Mouse (Mus musculus): ENCODE data around the gene a. TPM values are rescaled to one million over a fixed set of nuclear protein-coding genes. Genes with fewer than 3 reads are reported as not detected.

a gene
- polyA plus RNA-seq, 1 experiment from 2014 or later, result 5.3 TPM

- Histone ChIP-seq H3K9ac (ENCODE audit: low read depth, low read length) (no peak overlapping the region), H3K4me2 (ENCODE audit: low read depth, low read length) (no peak overlapping the region), H3K4me1 (ENCODE audit: control insufficient read depth, insufficient read depth, low read length) (no peaks in the 10 kb centered on the region), H3K9me3 (ENCODE audit: control insufficient read depth, low read length) (peaks cover 23% of the 10 kb centered on the region), H3K36me3 (ENCODE audit: control insufficient read depth, insufficient read depth, low read length) (peaks cover 12% of the 10 kb centered on the region; the same call in 1 of the 2 replicates), H3K27ac (replicated peaks; ENCODE audit: low read depth, low read length) (no peak overlapping the region), H3K4me3 (ENCODE audit: low read depth, low read length) (no peak overlapping the region), H3K27me3 (replicated peaks; ENCODE audit: control insufficient read depth, insufficient read depth, low read length) (no peaks in the 10 kb centered on the region)
- 95% methylated on average over 2 of the region's 2 CpGs for WGBS
- no peak for ATAC-seq (ENCODE audit: low read depth)
- DNase-seq (ENCODE audit: low spot score), result no peak
Observed at GRCm38 (mm10) chr2:154836537-154836936, 45.3 kb downstream of the a start.

DNA sequence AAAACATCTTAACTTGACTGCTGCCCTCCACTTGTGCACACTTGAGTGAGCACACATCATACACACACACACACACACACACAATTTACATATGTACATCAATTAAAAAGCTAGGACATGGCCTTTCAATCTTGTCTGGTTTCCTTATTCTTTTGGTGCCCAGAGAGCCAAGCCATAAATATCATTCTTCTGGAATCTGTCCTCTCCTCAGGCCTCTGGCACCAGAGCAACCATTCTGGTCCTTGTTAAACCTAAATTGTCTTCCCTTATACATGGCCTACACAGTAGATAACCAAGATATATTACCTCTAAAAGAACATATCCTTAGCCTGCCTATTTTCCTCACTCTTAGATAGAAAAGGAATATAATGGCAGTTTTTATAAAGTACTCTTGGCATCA lies 56.9 kb downstream of the a start:
- H3K9ac ChIP-seq (ENCODE audit: low read depth, low read length), result no peak overlapping the region
- no peaks in the 10 kb centered on the region for H3K9me3 ChIP-seq (ENCODE audit: control insufficient read depth, low read length)
- no peak overlapping the region for H3K4me3 ChIP-seq (ENCODE audit: low read depth, low read length)
- no peak for ATAC-seq (ENCODE audit: low read depth)
- H3K36me3 ChIP-seq (ENCODE audit: control insufficient read depth, insufficient read depth, low read length), result 0 out of 2 replicates have a peak, but pooled peaks cover 22% of the 10 kb centered on the region
- no peak overlapping the region for H3K27ac ChIP-seq (replicated peaks; ENCODE audit: low read depth, low read length)
- DNase-seq (ENCODE audit: low spot score), result no peak
- no peaks in the 10 kb centered on the region for H3K4me1 ChIP-seq (ENCODE audit: control insufficient read depth, insufficient read depth, low read length)
- no peak overlapping the region for H3K4me2 ChIP-seq (ENCODE audit: low read depth, low read length)
- H3K27me3 ChIP-seq (replicated peaks; ENCODE audit: control insufficient read depth, insufficient read depth, low read length), result no peaks in the 10 kb centered on the region

DNA sequence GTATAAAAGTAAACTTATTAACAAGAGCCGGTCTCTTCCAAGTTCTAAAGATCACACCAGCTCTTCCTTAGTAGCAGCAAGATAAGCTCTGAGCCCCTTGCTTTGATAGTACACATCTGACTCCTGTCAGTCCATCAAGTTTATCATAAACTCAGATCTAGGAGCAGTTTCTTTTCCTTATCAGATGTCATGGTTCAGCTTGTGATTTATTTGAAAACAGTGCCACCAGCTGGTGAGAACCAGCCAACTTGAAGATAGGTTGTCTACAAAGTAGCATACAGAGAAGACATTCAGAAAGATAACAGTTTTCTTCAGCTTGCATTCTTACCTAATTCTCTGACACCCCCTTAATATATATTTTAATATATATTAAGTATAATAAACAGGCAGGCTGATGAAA lies 64.2 kb downstream of the a start:
- ATAC-seq (ENCODE audit: low read depth), result no peak
- 86% methylated on average over 1 of the region's 1 CpGs for WGBS
- Histone ChIP-seq H3K9ac (ENCODE audit: low read depth, low read length) (no peak overlapping the region), H3K4me1 (ENCODE audit: control insufficient read depth, insufficient read depth, low read length) (no peaks in the 10 kb centered on the region), H3K27ac (replicated peaks; ENCODE audit: low read depth, low read length) (no peak overlapping the region), H3K27me3 (replicated peaks; ENCODE audit: control insufficient read depth, insufficient read depth, low read length) (no peaks in the 10 kb centered on the region), H3K4me3 (ENCODE audit: low read depth, low read length) (no peak overlapping the region), H3K36me3 (ENCODE audit: control insufficient read depth, insufficient read depth, low read length) (peaks cover 39% of the 10 kb centered on the region), H3K4me2 (ENCODE audit: low read depth, low read length) (no peak overlapping the region), H3K9me3 (ENCODE audit: control insufficient read depth, low read length) (no peaks in the 10 kb centered on the region)
- DNase-seq (ENCODE audit: low spot score), result peak; percentile 70

DNA sequence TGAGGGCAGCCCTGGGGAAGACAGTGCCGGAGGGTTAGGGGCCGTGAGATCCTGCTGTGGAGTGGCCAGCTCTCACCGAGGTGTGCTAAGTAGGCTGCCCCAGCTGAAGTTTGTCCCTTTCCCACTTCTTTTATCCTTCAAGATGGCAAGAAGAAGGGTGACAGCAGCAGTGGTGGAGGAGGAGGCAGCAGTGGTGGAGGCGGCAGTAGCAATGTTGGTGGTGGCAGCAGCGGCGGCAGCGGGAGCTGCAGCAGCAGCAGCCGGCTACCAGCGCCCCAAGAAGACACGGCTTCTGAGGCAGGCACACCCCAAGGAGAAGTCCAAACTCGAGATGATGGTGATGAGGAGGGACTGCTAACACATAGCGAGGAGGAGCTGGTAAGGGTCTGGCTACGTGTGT lies 72.5 kb downstream of the a start:
- H3K27me3 ChIP-seq (replicated peaks; ENCODE audit: control insufficient read depth, insufficient read depth, low read length), result no peaks in the 10 kb centered on the region
- no peak overlapping the region for H3K4me2 ChIP-seq (ENCODE audit: low read depth, low read length)
- H3K4me3 ChIP-seq (ENCODE audit: low read depth, low read length), result no peak overlapping the region
- no peaks in the 10 kb centered on the region for H3K4me1 ChIP-seq (ENCODE audit: control insufficient read depth, insufficient read depth, low read length)
- H3K9ac ChIP-seq (ENCODE audit: low read depth, low read length), result no peak overlapping the region
- DNase-seq (ENCODE audit: low spot score), result no peak
- no peaks in the 10 kb centered on the region for H3K9me3 ChIP-seq (ENCODE audit: control insufficient read depth, low read length)
- no peak overlapping the region for H3K27ac ChIP-seq (replicated peaks; ENCODE audit: low read depth, low read length)
- 94% methylated on average over 13 of the region's 13 CpGs for WGBS
- H3K36me3 ChIP-seq (ENCODE audit: control insufficient read depth, insufficient read depth, low read length), result peaks cover 93% of the 10 kb centered on the region
- no peak for ATAC-seq (ENCODE audit: low read depth)

DNA sequence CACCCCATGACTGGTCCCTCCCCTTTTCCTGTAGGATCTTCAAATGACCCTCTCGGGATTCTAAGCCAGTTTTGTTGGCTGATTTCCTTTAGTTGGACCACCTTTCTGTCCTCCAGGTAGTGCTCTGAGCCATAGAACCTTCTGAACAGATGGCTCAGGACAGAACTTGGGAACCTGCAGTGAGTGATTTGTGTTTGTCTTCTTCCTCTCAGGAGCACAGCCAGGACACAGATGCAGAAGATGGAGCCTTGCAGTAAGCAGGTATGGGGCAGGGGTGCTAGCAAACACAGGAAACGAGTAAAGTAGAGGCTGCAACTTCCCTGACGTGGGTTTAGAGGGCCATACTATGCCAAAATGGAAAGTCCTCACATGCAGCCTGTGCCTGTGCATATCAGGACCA lies 74.5 kb downstream of the a start:
- 80% methylated on average over 3 of the region's 3 CpGs for WGBS
- no peak overlapping the region for H3K4me3 ChIP-seq (ENCODE audit: low read depth, low read length)

GRCm38 (mm10) chr2:154868106-154868505 lies 76.9 kb downstream of the a start:
- H3K9ac ChIP-seq (ENCODE audit: low read depth, low read length), result no peak overlapping the region
- no peak for ATAC-seq (ENCODE audit: low read depth)
- no peak overlapping the region for H3K4me3 ChIP-seq (ENCODE audit: low read depth, low read length)
- H3K36me3 ChIP-seq (ENCODE audit: control insufficient read depth, insufficient read depth, low read length), result peaks cover 92% of the 10 kb centered on the region
- no peaks in the 10 kb centered on the region for H3K4me1 ChIP-seq (ENCODE audit: control insufficient read depth, insufficient read depth, low read length)
- H3K27ac ChIP-seq (replicated peaks; ENCODE audit: low read depth, low read length), result no peak overlapping the region
- no peaks in the 10 kb centered on the region for H3K9me3 ChIP-seq (ENCODE audit: control insufficient read depth, low read length)
- H3K4me2 ChIP-seq (ENCODE audit: low read depth, low read length), result no peak overlapping the region
- 92% methylated on average over 1 of the region's 1 CpGs for WGBS
- DNase-seq (ENCODE audit: low spot score), result no peak
- H3K27me3 ChIP-seq (replicated peaks; ENCODE audit: control insufficient read depth, insufficient read depth, low read length), result no peaks in the 10 kb centered on the region

More for the DNA sequence above, 74.5 kb downstream of the a start:
- Histone ChIP-seq H3K36me3 (ENCODE audit: control insufficient read depth, insufficient read depth, low read length) (peaks cover 95% of the 10 kb centered on the region), H3K4me2 (ENCODE audit: low read depth, low read length) (no peak overlapping the region), H3K9ac (ENCODE audit: low read depth, low read length) (no peak overlapping the region), H3K4me1 (ENCODE audit: control insufficient read depth, insufficient read depth, low read length) (no peaks in the 10 kb centered on the region), H3K27ac (replicated peaks; ENCODE audit: low read depth, low read length) (no peak overlapping the region), H3K27me3 (replicated peaks; ENCODE audit: control insufficient read depth, insufficient read depth, low read length) (no peaks in the 10 kb centered on the region), H3K9me3 (ENCODE audit: control insufficient read depth, low read length) (no peaks in the 10 kb centered on the region)
- ATAC-seq (ENCODE audit: low read depth), result no peak
- DNase-seq (ENCODE audit: low spot score), result no peak

DNA sequence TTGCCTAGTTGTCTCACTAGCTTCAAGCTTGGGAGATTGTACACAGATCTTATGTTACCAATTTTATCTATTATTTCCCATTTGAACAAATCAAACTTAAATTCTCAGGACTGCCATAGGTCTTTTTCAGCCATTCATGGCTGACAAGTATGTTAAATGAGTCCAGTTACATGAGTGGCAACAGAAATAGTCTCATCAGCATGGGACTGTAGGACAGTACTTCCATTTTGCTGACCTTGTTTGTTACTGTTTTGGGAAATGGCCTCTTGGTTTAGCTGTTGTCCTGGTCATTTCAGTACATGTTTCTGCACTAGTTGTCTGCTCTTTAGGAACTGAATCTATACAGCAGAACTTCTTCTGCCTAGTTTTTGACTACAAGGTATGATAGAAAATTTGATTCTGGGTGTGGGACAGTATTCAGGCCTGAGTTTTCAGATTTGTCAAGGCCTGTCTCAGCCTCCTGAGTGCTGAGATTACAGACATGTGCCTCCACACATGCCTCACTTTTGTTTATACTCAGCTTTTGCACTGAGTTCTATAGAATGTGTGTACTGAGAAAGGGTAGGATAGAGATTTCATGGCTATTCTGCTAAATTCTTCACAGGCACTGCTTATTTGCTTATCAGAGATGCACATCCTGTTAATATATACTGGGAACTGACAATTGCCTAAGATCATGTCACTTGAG lies 78.9 kb downstream of the a start:
- no peaks in the 10 kb centered on the region for H3K4me1 ChIP-seq (ENCODE audit: control insufficient read depth, insufficient read depth, low read length)
- H3K9ac ChIP-seq (ENCODE audit: low read depth, low read length), result no peak overlapping the region
- H3K9me3 ChIP-seq (ENCODE audit: control insufficient read depth, low read length), result no peaks in the 10 kb centered on the region
- H3K36me3 ChIP-seq (ENCODE audit: control insufficient read depth, insufficient read depth, low read length), result peaks cover 90% of the 10 kb centered on the region
- H3K4me2 ChIP-seq (ENCODE audit: low read depth, low read length), result no peak overlapping the region
- H3K4me3 ChIP-seq (ENCODE audit: low read depth, low read length), result no peak overlapping the region
- no peak for ATAC-seq (ENCODE audit: low read depth)
- no peak for DNase-seq (ENCODE audit: low spot score)
- no peaks in the 10 kb centered on the region for H3K27me3 ChIP-seq (replicated peaks; ENCODE audit: control insufficient read depth, insufficient read depth, low read length)
- no peak overlapping the region for H3K27ac ChIP-seq (replicated peaks; ENCODE audit: low read depth, low read length)

DNA sequence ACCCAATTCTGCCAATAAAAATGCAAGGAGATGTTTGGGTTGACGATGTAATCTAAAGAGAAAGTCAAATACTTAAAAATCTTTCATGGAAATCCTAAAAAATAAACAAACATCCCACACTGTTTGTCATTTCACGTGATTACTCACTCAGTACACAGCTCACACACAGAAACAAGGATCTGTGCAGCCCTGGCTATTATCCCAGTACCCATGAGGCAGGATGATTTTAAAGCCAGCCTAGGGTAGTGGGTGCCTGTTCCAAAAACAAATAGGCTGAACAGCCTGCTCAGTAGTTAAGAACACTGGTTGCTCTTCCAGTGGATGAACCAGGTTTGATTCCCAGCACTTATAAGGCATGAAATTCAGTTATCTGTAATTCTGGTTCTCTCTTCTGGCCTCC lies 85.4 kb downstream of the a start:
- no peaks in the 10 kb centered on the region for H3K9me3 ChIP-seq (ENCODE audit: control insufficient read depth, low read length)
- H3K27ac ChIP-seq (replicated peaks; ENCODE audit: low read depth, low read length), result no peak overlapping the region
- no peak overlapping the region for H3K4me2 ChIP-seq (ENCODE audit: low read depth, low read length)
- no peak overlapping the region for H3K9ac ChIP-seq (ENCODE audit: low read depth, low read length)
- ATAC-seq (ENCODE audit: low read depth), result no peak
- no peak for DNase-seq (ENCODE audit: low spot score)
- peaks cover 83% of the 10 kb centered on the region for H3K36me3 ChIP-seq (ENCODE audit: control insufficient read depth, insufficient read depth, low read length)
- no peak overlapping the region for H3K4me3 ChIP-seq (ENCODE audit: low read depth, low read length)
- no peaks in the 10 kb centered on the region for H3K27me3 ChIP-seq (replicated peaks; ENCODE audit: control insufficient read depth, insufficient read depth, low read length)
- WGBS, result 81% methylated on average over 2 of the region's 2 CpGs
- no peaks in the 10 kb centered on the region for H3K4me1 ChIP-seq (ENCODE audit: control insufficient read depth, insufficient read depth, low read length)

DNA sequence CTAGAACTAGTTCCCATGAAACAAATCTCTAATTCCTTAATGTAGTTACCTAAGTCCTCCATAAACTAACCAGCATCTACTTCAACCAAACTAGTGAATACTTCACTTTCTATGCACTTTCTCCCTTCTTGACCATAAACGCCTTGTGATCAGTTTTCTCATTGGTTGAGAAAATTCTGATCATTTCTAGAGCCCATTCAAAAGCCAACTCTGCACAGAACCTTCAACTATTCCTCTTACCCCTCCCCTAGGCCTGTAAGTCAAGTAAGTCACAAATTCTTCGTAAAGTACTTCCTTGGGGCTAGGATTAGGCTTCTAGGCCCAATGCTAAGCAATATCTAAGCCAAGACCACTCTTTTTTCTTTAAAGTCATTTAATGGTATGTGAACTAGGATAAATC lies 100.4 kb downstream of the a start:
- ATAC-seq (ENCODE audit: low read depth), result no peak
- no peaks in the 10 kb centered on the region for H3K27me3 ChIP-seq (replicated peaks; ENCODE audit: control insufficient read depth, insufficient read depth, low read length)
- WGBS, result 6% methylated on average over 2 of the region's 2 CpGs

More for the DNA sequence above, 100.4 kb downstream of the a start:
- peak overlapping the region; percentile 86; the same call in 1 of the 2 replicates for H3K27ac ChIP-seq (replicated peaks; ENCODE audit: low read depth, low read length)
- peaks cover 8% of the 10 kb centered on the region for H3K4me1 ChIP-seq (ENCODE audit: control insufficient read depth, insufficient read depth, low read length)
- H3K9me3 ChIP-seq (ENCODE audit: control insufficient read depth, low read length), result no peaks in the 10 kb centered on the region
- H3K9ac ChIP-seq (ENCODE audit: low read depth, low read length), result peak overlapping the region; percentile 95
- H3K4me3 ChIP-seq (ENCODE audit: low read depth, low read length), result peak overlapping the region; percentile 94
- H3K36me3 ChIP-seq (ENCODE audit: control insufficient read depth, insufficient read depth, low read length), result peaks cover 14% of the 10 kb centered on the region
- peak overlapping the region; percentile 81 for H3K4me2 ChIP-seq (ENCODE audit: low read depth, low read length)
- no peak for DNase-seq (ENCODE audit: low spot score)
